Mouse (Mus musculus) Patski (cell line): Measurements from ENCODE around the gene Per3. TPM values are rescaled to one million over a fixed set of nuclear protein-coding genes. Genes with fewer than 3 reads are reported as not detected.

Experiments
- ATAC-seq: fragments of 100-300 bp; one replicate; pipeline ENCODE4 v1.8.0; 2021
- CTCF ChIA-PET: fragments of 350-600 bp; sonication (Branson Sonifier 250); formaldehyde crosslinking; loops from one replicate; lab custom pipeline; 2022; ENCODE audit warnings: inconsistent platforms; lab: Charles Lee
- POLR2A ChIA-PET: fragments of 350-600 bp; sonication (Branson Sonifier 250); formaldehyde crosslinking; loops from one replicate; lab custom pipeline; 2022; ENCODE audit warnings: antibody characterized with exemption, inconsistent platforms; lab: Charles Lee
- DNase-seq: peaks from one replicate; pipeline ENCODE4 v3.0.0-alpha.2; 2011; ENCODE audit warnings: low read depth, low spot score
- H3K27me3 ChIP-seq: fragments of 371-371 bp; one replicate; pipeline ENCODE4 v1.5.1; 2021
- CTCF ChIP-seq: fragments of 100-300 bp; IDR thresholded peaks from one replicate; pipeline ENCODE4 v1.5.1; 2021
- in situ Hi-C: fragments of 300-500 bp; cut with MboI; formaldehyde crosslinking; loops from 3 replicates; pipeline ENCODE4 v1.11.1; 2018; ENCODE audit warnings: low pct_unique_long_range_greater_than_20kb, mixed read lengths
- polyA plus RNA-seq: library from polyadenylated mRNA; unstranded; gene quantifications from one replicate; pipeline ENCODE4 v1.2.3, GENCODE M21; 2021

The Per3 gene
- polyA plus RNA-seq, 1 experiment from 2014 or later, result 7.4 TPM

DNA sequence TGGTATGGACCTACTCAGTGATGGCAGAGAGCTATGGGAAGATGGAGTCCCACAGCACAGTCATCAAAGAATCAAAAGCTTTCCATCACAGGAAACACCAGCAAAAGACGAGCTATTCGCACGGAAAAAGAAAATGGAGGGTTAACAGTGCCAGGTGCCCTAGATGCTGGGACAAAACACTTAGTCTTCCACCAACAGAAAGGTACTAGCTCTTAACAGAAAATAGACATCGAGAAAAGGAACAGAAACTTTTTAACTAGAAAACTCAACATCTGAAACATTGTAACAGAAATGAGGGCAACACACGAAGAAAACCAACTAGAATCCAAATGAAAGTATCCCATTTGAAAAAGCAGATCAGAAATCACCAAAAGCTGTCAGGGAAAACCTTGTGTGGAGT lies 64.3 kb downstream of the Per3 start:
- POLR2A ChIA-PET, result no interaction called here
- no peak for TF ChIP-seq CTCF
- ATAC-seq, result no peak
- CTCF ChIA-PET, result interaction anchor here (1.5 kb wide), 1 partner anchor 9 kb away, joined by 7 read pairs; no protein-coding TSS in a partner anchor
- DNase-seq, result no peak
- H3K27me3 ChIP-seq, result no peaks in the 10 kb centered on the region
- in situ Hi-C loops, result no loop called here

DNA sequence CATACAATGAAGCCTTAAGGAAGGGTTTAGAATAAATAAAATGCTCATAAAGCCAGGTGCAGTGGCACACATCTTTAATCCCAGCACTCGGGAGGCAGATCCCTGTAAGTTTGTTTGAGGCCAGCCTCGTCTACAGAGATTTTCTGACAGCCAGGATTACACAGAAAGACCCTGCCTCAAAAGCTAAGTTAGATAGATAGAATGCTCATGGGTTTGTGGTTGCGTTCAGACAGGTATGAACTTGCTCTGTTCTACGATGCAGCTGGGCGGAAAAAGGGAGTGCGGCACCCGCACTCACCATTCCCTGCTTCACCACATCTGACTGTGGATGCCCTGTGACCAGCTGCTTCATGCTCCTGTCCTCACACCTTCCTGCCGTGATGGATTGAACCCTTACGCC lies 65.0 kb downstream of the Per3 start:
- H3K27me3 ChIP-seq, result no peaks in the 10 kb centered on the region
- no peak for TF ChIP-seq CTCF
- DNase-seq (no peak), ATAC-seq (no peak)
- ChIA-PET CTCF (interaction anchor here (1.5 kb wide), 1 partner anchor 9 kb away, joined by 7 read pairs; no protein-coding TSS in a partner anchor), POLR2A (no interaction called here)
- in situ Hi-C loops, result no loop called here

DNA sequence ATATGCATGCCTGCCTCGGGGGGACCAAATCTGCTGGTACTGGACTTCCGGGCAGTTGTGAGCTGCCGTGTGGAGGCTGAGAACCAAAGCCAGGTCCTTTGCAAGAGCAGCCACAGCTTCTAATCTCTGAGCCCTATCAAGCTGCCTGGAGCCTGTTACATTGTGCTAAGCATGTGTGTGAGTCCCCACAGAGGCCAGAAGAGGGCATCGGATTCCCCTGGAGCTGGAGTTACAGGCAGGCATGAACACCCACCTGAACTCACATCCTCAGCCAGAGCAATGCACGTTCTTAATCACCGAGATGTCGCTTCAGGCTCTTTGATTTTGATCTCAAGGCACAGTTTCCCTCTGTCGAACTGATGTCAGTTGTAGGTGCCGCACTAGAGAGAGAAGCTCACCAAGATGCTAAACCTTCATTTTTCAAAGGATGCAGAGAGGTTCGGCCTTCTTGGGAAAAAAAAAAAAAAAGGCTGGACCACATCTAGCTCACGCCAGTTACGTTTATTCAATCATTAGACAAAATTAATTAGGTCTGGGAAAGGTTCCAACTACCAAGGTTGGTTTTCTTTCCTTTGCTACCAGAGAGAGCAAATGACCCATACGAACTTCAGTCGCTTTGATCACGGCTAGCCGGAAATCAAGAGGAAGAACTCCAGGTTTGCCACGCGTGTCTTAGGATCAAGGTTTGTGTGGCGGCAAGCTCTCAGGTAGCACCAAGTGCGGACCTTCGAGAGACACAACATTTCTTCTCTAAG lies 66.1 kb downstream of the Per3 start:
- no peak for TF ChIP-seq CTCF
- DNase-seq (no peak), ATAC-seq (no peak)
- in situ Hi-C loops, result no loop called here
- H3K27me3 ChIP-seq, result no peaks in the 10 kb centered on the region
- ChIA-PET POLR2A (no interaction called here), CTCF (interaction anchor here (0.8 kb wide), 1 partner anchor 12 kb away, joined by 3 read pairs; no protein-coding TSS in a partner anchor)

GRCm38 (mm10) chr4:150975145-150975544 lies 69.3 kb downstream of the Per3 start:
- no peaks in the 10 kb centered on the region for H3K27me3 ChIP-seq
- POLR2A ChIA-PET, result no interaction called here
- no peak for DNase-seq
- no peak for TF ChIP-seq CTCF
- in situ Hi-C loops, result no loop called here
- no peak for ATAC-seq
- CTCF ChIA-PET, result no interaction called here

- no peak for TF ChIP-seq CTCF
- H3K27me3 ChIP-seq, result no peaks in the 10 kb centered on the region
- DNase-seq (no peak), ATAC-seq (peak; percentile 74)
- POLR2A ChIA-PET, result no interaction called here
- in situ Hi-C loops, result no loop called here
- CTCF ChIA-PET, result no interaction called here
These were observed 71.2 kb downstream of the Per3 start for GRCm38 (mm10) chr4:150973264-150973663.

DNA sequence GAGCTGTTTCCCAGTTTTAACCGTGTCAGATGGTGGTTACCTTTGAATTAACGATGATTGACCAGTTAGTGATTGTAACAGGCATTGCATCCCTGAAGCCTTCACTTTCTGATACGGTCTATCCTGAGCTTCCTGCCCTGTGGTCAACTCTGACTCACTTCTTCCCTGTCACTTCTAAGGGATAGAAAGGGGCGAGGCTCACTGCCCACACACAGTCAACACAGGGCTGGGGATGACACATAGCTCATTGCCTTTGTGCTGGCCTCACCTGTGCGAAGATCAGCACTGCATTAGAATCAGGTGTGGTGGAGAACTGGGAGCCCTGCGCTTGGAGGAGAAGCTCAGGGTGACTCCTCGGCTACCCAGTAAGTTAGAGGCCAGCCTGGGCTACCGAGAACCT lies 75.5 kb downstream of the Per3 start:
- ChIA-PET CTCF (no interaction called here), POLR2A (no interaction called here)
- no peak for ATAC-seq
- in situ Hi-C loops, result loop anchor here (5.0 to 10.0 kb wide), 3 partner anchors 37 to 312 kb away; no protein-coding TSS in a partner anchor
- no peak for TF ChIP-seq CTCF
- DNase-seq, result no peak
- no peaks in the 10 kb centered on the region for H3K27me3 ChIP-seq

DNA sequence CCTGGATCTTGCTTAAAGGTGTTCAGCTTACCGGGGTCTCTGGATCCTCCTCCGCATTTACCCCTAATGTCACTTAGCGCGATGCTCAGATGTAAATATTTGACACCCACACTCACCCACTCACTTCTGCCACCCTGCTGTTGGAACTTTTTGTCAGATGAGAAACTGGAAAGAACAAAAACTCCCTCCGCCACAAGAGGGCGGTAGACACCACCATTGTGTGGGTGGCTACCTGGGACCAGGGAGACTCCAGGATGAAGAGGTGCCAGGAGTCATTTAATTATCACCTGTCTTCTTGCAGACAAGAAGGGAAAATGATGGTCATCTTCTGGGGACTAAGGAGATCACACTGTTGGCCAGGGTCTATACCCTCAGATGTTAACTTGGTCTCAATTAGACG lies 77.9 kb downstream of the Per3 start:
- H3K27me3 ChIP-seq, result no peaks in the 10 kb centered on the region
- DNase-seq (no peak), ATAC-seq (no peak)
- CTCF ChIA-PET, result interaction anchor here (0.7 to 1.4 kb wide), 8 partner anchors 11 to 311 kb away, joined by 3 to 5 read pairs (median 4); no protein-coding TSS in a partner anchor
- in situ Hi-C loops, result loop anchor here (5.0 to 10.0 kb wide), 3 partner anchors 34 to 309 kb away; no protein-coding TSS in a partner anchor
- POLR2A ChIA-PET, result no interaction called here
- peak; percentile 66 for TF ChIP-seq CTCF

- in situ Hi-C loops, result loop anchor here (5.0 to 10.0 kb wide), 3 partner anchors 33 to 308 kb away; no protein-coding TSS in a partner anchor
- POLR2A ChIA-PET, result no interaction called here
- CTCF ChIA-PET, result interaction anchor here (1.2 to 1.4 kb wide), 5 partner anchors 24 to 310 kb away, joined by 3 to 5 read pairs (median 4); no protein-coding TSS in a partner anchor
- DNase-seq, result no peak
- no peak for ATAC-seq
- TF ChIP-seq CTCF, result peak; percentile 46
- H3K27me3 ChIP-seq, result no peaks in the 10 kb centered on the region
These were observed 78.9 kb downstream of the Per3 start for GRCm38 (mm10) chr4:150965555-150965951.

GRCm38 (mm10) chr4:150964635-150965554 lies 79.6 kb downstream of the Per3 start:
- H3K27me3 ChIP-seq, result no peaks in the 10 kb centered on the region
- no peak for DNase-seq
- in situ Hi-C loops, result loop anchor here (5.0 to 10.0 kb wide), 3 partner anchors 33 to 308 kb away; no protein-coding TSS in a partner anchor
- ATAC-seq, result peak; percentile 35
- ChIA-PET POLR2A (no interaction called here), CTCF (interaction anchor here (1.2 to 1.3 kb wide), 3 partner anchors 37 to 309 kb away, joined by 3 to 4 read pairs (median 3); no protein-coding TSS in a partner anchor)
- TF ChIP-seq CTCF, result peak; percentile 89

DNA sequence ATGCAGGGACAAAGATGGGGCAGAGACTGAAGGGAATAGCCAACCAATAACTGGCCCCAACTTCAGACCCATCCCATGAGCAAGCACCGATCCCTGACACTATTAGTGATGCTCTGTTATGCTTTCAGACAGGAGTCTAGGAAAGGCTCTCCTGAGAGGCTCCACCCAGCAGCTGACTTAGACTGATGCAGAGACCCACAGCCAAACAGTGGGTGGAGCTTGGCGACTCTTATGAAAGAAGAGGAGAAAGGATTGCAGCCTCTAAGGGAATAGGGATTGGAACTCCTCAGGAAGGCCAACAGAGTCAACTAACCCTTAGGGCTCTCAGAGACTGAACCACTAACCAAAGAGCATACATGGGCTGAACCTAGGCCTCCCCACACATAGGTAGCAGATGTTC lies 80.8 kb downstream of the Per3 start:
- TF ChIP-seq CTCF, result no peak

More for the DNA sequence above, 80.8 kb downstream of the Per3 start:
- ATAC-seq (no peak), DNase-seq (no peak)
- no peaks in the 10 kb centered on the region for H3K27me3 ChIP-seq
- ChIA-PET CTCF (no interaction called here), POLR2A (no interaction called here)
- in situ Hi-C loops, result loop anchor here (10.0 kb wide), 1 partner anchor 181 kb away; no protein-coding TSS in a partner anchor
